Mouse (Mus musculus): ENCODE data around the gene Pcbd2.

GRCm38 (mm10) chr13:55687927-55688602, 39.1 kb upstream of the Pcbd2 start:
- TF ChIP-seq CTCF (IDR thresholded peaks at IDR 0.05; ENCODE audit: borderline replicate concordance, insufficient read depth, low read length), result no peak
- no peak for TF ChIP-seq POLR2A (IDR thresholded peaks at IDR 0.05; ENCODE audit: low read depth, low read length)

All from embryonic fibroblast, embryonic 13.5 days (primary cell).